Mouse (Mus musculus): ENCODE results near the gene Ypel2.

The Ypel2 gene

DNA sequence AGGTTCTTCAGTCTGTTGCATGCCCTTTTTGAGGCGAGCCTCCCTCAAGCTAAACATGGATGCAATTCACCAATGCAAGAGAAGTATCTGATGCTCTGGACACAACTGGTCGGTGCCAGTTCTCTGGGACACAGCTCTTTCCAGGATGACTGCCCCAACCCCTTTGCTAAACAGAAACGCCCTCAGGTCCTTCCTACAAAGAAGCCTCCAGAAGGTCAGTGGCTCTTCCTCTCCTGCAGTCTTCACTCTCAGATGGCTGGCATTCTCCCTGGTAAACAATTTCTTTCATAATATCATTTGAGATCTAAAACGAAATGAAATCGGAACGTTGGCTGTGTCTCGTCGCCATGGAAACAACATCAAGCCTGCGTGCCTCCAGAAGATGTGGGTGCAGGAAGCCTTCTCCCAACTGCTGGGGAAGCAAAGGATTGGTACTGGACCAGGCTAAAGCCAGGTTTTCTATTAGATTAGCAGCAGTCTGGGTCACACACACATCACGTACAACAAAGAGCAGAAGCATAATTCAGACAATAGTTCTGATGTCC is 62.8 kb downstream of the Ypel2 start:
- DNase-seq (ENCODE audit: low spot score in 2 of 2): peak; percentile 59 to 60

DNA sequence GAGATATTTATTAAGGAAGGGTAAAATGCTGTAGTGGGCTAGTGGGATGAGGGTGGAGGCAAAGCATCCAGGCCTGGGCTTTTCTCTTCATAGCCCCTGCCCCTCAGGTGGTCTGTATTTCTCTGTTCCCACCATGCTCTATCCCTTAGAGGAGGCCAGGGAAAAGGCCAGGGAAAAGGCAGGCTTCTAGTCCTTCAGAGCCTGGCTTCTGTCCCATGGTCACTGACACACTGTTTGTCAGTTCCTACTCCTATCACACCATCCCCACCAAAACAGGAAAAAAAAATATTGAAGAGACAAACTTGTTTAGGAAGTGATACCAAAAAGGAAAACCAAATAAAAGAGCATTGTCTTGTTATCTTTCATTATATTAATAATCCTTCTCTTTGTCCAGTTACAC is 63.5 kb downstream of the Ypel2 start:
- DNase-seq (ENCODE audit: low spot score in 2 of 2): no peak

DNA sequence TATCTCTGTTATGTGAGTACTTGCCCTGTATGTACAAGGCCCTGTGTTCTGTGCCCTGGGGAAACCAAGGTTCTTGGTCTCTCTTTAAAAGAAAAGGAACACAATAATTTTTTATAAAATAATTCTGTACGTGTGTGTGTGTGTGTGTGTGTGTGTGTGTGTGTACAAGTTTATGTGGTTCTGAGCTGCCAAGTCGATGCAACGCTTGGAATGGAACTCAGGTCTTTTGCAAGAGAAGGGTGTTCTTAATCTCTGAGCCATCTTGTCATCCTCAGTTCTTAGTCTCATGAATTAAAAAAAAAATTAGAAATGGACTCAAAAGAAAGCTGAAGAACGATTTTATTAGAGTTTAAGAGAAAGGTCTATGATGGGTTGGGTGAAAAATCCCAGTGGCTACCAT is 64.0 kb downstream of the Ypel2 start:
- DNase-seq (ENCODE audit: low spot score in 2 of 2): no peak

DNA sequence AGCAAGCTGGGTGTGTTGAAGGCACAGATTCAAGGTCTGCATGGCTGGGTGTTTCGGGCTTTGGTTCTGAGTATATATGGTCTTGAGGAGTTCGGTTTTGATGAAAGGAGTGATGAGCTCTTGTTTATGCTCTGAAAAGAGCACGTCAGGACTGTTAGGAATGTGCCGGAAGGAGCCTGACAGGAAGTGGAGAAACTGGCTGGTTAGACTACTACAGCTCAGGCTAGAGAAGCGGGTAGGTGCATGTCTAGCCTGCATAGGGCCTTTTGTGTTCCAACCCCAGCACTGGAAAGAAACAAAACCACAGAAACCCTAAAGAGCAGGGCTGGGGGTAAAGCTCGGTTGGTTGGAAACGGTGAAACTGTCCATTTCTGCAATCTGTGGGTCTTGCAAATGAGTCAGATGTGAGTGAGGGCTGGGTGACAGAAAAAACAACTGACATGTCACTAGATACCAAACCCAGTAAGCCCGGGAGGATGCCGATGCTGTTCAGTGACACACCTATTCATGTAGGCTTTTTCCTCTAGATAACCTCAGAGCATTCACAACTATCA is 68.3 kb downstream of the Ypel2 start:
- DNase-seq (ENCODE audit: low spot score in 2 of 2): no peak

DNA sequence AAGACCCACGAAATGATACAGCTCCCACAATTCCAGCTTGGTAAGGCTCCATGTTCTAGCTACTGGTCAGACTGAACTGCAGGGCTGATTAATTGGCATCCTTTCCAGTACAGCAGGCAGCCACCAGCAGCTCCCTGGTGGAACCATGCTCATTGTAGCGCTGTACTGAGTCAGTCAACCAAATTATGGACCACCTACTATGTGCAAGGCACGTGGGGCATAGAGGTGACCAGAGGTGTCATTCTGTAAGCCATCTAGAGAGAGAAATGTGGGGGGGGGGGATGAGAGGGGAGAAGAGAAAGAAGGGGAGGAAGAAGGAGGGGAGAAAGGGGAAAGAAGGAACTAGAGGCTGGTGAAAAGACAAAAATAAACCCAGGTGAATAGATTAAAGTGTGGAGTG is 68.9 kb downstream of the Ypel2 start:
- no peak for DNase-seq (ENCODE audit: low spot score in 2 of 2)

DNA sequence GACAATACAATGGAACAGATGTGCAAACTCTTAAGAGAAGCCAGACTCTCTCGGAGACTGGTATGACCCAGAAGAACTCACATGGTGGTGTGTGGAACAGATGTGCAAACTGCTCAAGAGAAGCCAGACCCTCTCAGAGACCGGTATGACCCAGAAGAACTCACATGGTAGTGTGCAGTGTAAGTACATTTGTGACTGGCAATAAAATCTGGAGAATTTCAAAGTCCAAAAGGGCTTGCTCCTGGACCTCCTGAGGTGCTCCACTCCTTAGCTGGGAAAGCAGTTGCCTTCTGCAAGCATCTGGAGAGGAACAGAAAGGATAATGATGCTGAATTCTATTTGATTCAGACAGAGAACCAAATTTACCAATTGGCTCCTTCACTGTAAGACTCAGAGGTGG is 69.9 kb downstream of the Ypel2 start:
- no peak for DNase-seq (ENCODE audit: low spot score in 2 of 2)

DNA sequence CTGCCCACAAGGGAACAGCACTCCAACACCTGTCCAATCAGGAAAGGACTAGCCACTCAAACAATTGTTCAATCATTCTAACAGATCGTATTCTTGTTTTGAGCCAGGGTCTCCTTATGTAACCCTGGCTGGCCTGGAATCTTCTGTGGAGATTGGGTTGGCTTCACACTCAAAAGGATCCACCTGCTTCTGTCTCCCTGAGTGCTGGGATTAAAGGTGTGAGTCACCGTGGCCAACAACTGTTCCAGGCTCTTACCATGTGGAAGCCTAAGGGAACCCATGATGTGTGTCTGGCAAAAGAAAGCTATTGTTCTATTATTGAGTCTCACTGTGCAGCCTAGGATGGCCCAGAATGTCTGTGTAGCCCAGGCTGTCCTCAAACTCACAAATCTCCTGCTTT is 71.5 kb downstream of the Ypel2 start:
- no peak for DNase-seq (ENCODE audit: low spot score in 2 of 2)

DNA sequence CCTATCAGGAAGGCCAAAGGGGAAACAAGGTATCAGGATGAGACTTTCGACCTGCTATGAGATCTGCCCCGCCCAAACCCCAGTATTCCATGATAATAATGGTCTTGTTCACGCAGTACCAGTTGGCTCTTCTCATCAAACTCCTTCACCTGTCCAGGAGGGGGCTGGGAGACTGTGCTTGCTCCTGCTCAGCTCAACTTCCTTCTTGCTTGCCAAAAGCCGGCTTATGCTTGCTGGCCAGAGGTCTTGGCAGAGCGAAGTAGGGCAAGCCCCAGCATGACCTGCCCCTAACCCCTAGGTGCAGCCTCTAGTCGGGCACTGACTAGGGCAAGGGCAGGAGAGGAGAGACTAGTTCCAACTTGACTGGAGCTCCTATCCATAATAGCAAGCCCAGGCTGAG is 72.2 kb downstream of the Ypel2 start:
- no peak for DNase-seq (ENCODE audit: low spot score in 2 of 2)

DNA sequence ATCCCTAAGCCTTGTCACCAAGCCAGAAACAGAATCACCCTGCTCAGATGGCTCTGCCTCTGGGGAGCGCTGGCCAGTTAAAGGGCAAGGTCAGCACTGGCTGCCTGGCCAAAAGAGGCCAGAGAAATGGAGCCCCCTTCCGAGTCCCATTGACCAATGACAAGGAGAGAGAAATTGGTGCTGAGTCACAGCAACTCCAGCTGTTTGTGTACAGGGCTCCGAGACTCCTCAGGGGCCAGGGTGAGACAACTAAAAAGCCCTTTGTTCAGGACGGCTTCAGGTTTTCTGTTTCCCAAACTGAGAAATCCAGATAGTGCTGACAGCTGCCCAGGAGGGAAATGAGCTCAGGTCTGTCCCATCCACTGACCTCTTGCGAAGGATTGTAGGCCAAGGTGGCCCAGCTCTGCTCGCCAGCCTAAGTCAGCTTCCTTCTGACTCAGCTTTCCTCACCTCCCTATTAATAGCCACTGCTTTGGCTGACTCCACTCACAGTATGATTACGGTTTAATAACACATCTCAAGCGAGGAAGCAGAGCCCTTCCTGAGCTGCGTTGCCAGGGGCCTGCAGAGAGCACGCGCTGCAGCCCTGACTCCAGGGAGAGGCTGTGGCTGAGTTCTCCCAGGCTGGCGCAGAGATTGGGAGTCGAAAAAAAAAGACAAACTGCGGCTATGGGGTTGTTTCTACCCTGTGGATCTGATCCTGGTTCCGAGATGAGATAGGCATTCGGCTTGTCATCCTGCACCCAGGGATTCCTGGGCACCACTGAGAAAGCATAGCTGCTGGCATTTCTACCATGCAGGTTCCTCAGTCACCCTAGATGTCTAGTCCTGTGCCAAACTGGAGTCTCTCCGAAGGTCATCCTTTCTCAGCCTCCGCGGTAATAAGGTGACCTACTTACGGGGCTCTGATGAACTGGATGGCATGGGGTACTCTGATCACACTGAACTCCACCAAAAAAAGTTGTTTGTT is 73.1 kb downstream of the Ypel2 start:
- DNase-seq (ENCODE audit: low spot score in 2 of 2): peak in 1 of 2 experiments; percentile 17

DNA sequence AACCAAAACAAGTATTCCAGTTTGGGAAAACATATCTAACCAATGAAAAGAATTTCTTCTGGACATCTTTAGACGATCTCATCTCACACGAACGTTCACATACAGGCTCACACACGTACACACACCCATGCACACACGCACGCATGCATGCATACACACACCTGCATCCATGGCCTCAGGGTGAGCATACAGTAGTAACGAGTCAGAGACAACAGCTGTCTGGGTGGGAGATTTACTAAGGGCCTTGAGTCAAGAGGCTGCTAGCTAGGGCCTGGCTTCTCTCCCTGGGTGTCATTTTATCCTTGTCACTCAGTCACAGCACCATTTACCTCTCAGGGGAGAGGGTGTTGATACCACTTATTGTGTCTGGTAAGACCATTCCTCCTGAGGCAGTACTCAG is 74.0 kb downstream of the Ypel2 start:
- no peak for DNase-seq (ENCODE audit: low spot score in 2 of 2)

DNA sequence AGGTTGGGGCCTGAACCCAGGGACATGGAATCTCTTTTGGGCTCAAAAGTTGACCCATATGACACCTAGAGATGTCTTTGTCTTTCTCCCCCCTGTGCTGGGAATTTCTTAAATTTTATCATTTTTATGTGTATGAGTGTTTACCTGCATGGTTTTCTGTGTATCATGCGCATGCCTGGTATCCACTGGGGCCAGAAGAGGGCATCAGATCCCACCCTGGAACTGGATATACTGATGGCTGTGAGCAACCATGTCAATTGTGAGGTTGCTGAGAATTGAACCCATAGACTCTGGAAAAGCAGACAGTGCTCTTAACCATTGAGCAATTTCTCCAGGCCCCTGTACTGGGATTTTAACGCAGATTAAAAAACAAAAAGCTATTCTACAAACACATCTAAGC is 76.0 kb downstream of the Ypel2 start:
- DNase-seq (ENCODE audit: low spot score in 2 of 2): no peak

DNA sequence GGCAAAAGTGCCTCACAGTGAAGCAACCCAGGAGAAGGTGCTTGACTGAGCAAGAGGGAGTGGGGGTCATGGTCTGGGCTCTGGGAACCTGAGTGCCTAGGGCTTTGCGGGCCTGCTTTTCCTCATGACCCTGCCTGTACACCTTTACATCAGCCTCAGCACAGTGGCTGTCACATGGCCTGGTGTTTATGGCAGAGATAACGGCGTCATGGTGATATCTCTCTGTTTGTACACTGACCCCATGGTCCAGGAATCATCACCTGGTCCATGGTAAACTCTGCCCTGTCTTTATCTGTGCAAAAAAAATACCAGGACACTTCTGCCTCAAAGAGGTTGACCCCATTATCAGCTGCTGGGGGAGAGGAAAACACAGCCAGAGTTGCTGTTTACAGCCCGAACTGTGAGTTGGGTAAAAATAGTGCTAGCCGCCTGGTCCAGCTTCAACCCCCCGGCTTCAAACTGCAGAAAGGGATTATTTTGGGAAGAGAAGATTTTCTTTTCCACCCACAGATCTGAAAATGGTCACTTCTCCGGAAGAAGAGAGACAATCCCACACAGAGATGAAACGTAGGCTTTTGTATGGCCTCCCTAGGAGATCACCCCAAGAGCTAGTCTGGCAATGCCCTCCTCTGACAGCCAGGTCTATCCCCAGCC is 76.8 kb downstream of the Ypel2 start:
- DNase-seq (ENCODE audit: low spot score in 2 of 2): no peak

DNA sequence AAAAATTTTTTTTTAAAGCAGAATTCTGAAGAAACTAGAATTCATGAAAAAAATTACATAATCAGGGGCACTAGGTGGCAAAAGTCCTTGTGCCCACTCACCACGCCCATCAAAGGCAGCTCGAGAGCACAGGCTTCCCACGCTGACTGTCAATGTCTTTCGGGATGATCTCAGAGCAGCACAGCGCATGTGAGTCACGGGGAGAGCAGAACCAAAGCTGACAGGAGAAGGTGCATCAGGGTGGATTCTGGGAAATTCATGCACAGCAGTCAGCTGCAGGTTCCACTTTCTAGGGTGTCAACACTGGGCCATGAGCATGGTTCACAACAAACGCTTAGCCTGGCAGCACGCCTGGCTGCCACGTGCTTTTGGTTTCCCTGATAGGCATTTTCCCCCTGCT is 79.2 kb downstream of the Ypel2 start:
- DNase-seq (ENCODE audit: low spot score in 2 of 2): peak; percentile 21 to 46

DNA sequence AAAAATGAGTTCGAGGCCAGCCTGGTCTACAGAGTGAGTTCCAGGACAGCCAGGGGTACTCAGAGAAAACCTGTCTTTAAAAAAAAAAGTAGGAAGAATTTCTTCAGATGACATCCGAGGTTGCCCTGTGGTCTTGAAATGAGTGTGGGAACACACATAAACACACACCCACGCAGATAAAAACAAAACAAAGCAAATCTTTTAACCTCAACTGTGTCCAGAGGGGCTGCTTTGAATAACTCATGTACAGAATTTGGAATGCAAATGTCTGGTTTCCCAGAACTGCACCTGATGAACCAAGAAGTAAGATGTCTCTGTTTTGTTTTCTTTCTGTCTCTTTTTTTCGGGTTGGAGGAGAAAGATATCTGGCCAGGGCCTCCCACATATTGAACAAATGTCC is 83.3 kb downstream of the Ypel2 start:
- no peak for DNase-seq (ENCODE audit: low spot score in 2 of 2)

DNA sequence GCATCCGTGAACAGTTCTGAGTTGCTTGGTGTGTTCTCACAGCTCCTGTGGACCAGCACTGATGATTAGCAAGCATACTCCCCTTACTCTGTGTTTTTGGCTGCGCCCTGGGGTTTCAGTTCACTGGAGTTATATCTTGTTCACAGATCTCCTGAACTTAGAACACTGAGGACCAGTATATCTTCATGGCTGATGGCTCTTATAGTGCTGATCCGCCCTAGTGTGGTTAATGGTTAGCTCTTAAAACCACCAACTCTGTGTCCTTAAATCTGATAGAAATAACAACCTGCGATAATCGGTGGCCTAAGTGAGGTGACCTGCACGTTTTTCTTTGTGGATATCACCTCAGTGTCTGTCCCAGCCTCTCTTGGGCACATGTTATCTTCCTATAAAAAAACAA is 84.5 kb downstream of the Ypel2 start:
- no peak for DNase-seq (ENCODE audit: low spot score in 2 of 2)

DNA sequence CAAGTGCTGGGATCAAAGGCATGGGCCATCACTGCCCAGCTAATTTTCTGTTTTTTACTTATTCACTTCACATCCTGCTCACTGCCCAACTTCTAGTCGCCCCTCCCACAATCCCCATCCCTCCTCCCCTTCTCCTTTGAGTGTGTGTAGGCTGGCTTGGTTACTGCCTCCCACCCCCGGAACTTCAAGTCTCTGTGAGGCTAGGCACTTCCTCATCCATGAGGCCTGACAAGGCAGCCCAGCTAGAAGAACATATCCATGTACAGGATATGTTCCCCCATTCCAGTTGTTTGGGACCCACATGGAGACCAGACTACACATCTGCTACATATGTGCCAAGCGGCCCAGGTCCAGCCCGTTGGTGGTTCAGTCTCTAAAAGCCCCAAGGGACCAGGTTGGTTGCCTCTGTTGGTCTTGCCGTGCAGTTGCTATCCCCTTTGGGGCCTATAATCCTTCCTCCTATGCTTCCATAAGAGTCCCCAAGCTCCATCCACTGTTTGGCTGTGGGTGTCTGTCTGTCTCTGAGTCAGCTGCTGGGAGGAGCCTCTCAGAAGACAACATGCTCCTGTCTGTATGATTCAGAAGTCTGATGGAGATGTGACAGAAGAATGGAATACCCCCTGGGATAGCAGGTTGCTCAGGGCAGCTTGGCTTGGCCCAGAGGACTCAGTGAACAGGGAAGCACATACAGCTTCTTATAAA is 85.5 kb downstream of the Ypel2 start:
- DNase-seq (ENCODE audit: low spot score in 2 of 2): no peak

DNA sequence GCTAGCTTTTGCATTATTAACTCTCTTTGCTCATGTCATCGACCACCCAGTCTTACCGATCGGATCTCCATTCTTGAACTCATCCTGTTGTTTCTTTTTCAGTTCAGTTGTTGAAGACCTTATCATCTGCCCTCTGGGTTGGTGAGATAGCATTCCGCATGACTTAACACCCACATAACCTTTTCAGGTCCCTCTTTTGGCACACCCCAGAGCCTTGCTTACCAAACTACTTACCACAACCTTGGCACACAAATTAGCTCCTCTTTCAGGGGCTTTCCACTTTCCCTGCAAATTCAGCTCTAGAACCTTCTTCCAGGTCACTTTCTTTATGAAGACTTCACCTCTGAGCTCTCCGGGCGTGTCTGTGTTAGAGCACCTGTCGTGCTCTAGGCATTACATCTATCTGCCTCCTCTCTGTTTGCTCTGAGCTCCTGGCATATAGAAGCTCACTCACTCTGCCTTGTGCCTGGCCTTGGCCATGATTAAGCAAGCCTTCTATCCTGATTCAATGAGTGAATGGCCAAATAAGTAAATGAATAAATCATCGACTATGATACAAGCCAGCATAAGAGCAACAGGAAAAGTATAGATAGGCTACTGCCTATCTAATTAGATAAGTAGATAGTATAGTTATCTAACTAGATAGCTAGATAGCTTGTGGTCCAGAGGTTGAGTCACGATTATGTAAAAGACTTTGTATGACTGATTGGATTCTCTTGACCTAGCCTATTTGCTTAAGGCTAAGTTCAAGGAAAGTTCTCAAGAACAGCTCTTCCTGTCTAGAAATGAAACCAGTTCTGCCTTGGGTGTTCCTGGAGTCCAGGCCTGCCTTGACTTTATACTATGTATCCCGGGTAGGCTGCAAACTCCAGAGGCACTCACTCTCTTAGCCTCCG is 86.5 kb downstream of the Ypel2 start:
- no peak for DNase-seq (ENCODE audit: low spot score in 2 of 2)

DNA sequence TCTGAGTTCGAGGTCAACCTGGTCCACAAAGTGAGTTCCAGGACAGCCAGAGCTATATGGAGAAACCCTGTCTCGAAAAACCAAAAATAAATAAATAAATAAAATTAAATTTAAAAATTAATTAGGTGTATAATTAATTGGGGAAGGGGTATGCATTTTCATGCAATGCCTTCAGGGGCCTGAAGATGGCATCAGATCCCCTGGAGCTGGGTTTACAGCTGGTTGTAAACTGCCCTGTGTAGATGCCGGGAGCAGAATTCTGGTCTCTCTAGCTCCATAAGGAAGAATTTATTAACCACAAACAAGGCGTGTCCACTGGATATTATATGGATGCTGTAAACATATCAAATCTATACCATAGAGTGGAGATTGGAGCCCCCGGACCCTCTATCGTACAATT is 87.2 kb downstream of the Ypel2 start:
- no peak for DNase-seq (ENCODE audit: low spot score in 2 of 2)

DNA sequence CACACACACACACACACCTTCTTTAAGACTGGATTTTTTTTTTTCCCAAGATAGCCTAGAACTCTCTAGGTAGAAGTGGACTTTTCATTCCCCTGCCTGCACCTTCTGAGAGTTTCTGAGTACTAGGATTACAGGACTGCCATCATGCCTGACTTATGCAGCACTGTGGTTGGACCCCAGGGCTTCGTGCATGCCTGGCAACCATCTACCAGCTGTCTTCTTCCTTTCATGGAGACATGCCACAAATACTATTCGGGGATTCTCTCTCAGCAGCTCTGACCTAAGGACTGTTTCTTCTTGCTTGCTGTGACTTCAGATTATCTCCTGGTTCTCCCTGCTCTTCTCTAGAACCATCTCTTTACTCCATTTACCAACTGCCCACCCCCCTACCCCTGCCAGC is 88.2 kb downstream of the Ypel2 start:
- no peak for DNase-seq (ENCODE audit: low spot score in 2 of 2)

DNA sequence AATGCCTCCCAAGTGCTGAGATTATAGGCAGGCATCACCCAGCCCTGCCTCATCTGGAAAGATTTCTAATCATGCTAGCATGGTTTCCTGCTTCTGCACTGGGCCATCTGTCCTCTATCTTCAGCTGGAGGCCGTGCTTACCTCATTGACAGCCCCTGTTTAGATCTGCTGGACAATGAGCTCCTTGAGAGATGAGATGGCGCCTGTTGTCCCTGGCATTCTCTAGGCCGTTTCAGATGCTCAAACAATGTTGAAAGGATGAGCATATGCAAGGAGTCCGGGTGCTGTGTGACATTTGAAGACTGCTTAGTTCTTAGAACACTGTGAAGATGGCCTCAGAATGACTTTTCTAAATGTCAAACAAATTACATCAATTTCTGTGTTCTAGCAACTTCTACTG is 88.8 kb downstream of the Ypel2 start:
- no peak for DNase-seq (ENCODE audit: low spot score in 2 of 2)

DNA sequence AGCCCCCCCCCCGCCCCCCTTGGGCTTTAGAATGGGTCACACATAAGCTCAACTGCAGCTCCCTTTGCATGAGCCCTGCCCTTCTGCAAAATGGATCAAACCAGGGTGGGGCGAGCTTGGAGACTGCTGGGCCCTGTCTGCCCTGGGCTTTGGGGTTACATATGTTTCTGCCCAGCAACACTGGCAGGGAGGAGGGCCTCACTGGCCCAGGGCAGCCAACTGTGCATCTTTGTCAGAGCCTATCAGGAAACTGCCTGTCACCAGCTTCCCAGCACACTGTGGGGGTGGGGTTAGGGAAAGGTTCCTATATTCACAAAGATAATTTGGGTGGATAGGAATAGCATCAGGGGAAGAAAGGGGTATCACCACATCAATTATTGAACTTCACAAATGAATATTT is 95.1 kb downstream of the Ypel2 start:
- DNase-seq (ENCODE audit: low spot score in 2 of 2): no peak

Data from frontal cortex, postnatal 14 days (tissue).